Mouse (Mus musculus) ES-Bruce4 (cell line): ENCODE data around the gene Fars2.

Experiments used
- CTCF ChIP-seq: IDR thresholded peaks from one replicate; pipeline ENCODE4 v1.8.1; 2011; ENCODE audit warnings: low read depth, low read length
- POLR2A ChIP-seq: IDR thresholded peaks from one replicate; pipeline ENCODE4 v1.8.1; 2011; ENCODE audit warnings: low read length; ENCODE audit not compliant: insufficient read depth

GRCm38 (mm10) chr13:36295848-36296247, 178.6 kb downstream of the Fars2 start:
- TF ChIP-seq CTCF (no peak), POLR2A (no peak)
